ENCODE assay signal across 8 mouse cellular contexts in genomic region chr1:134518677-134519076, GRCm38 (mm10). TPM values are rescaled to one million over a fixed set of nuclear protein-coding genes. Genes with fewer than 3 reads are reported as not detected.
A peak's percentile ranks its signal among the peaks of the same experiment; 100 is the strongest.
DNase-seq lines count a peak whose midpoint lies in the region; ATAC-seq lines count a peak whose summit lies in the region.

No protein-coding gene starts in this region.

- intact Hi-C loops in gastrocnemius, postnatal 14 days (cut with DNase I; ENCODE audit: low total_unique reads) = no loop called here
- intact Hi-C loops in left cerebral cortex, postnatal 14 days (cut with DNase I) = loop anchor here (5.0 kb wide), 1 partner anchor 79 kb away; no protein-coding TSS in a partner anchor

- no peak overlapping the region for H3K4me2 ChIP-seq in midbrain, embryonic 11.5 days
- H3K4me2 ChIP-seq in midbrain, embryonic 15.5 days = no peak overlapping the region
- no peak overlapping the region for H3K4me2 ChIP-seq in intestine, embryonic 15.5 days (replicated peaks)
- no peak overlapping the region for H3K4me2 ChIP-seq in midbrain, embryonic 13.5 days (replicated peaks)

- no peaks in the 10 kb centered on the region for H3K36me3 ChIP-seq in midbrain, embryonic 11.5 days (ENCODE audit: control insufficient read depth, insufficient read depth, low read length)
- no peaks in the 10 kb centered on the region for H3K36me3 ChIP-seq in midbrain, embryonic 15.5 days (replicated peaks)
- no peaks in the 10 kb centered on the region for H3K36me3 ChIP-seq in intestine, embryonic 15.5 days
- no peaks in the 10 kb centered on the region for H3K36me3 ChIP-seq in midbrain, embryonic 13.5 days

- peak; percentile 85 for DNase-seq in midbrain, embryonic 11.5 days (ENCODE audit: low spot score, missing footprints)
- peak; percentile 84 for DNase-seq in gastrocnemius, postnatal 14 days
- DNase-seq in left cerebral cortex, postnatal 14 days (ENCODE audit: low spot score in 2 of 2) = peak; percentile 84 to 91
- DNase-seq in spleen, postnatal 36 days (ENCODE audit: low spot score in 2 of 2) = peak; percentile 70 to 77

- peak; percentile 48; the same call in 1 of the 2 replicates for ATAC-seq in midbrain, embryonic 11.5 days (ENCODE audit: low FRiP score)
- no peak for ATAC-seq in midbrain, embryonic 15.5 days (replicated peaks)
- ATAC-seq in common myeloid progenitor, adult 5-6 weeks (replicated peaks; ENCODE audit: low read depth, poor library complexity, severe bottlenecking) = peak; percentile 93
- ATAC-seq in intestine, embryonic 15.5 days = peak; percentile 76
- ATAC-seq in midbrain, embryonic 13.5 days = 0 out of 2 replicates have a peak, but pooled peaks have one; percentile 45

- WGBS in midbrain, embryonic 11.5 days = 18% methylated on average over 7 of the region's 7 CpGs
- whole genome bisulfite sequencing in midbrain, embryonic 15.5 days = 7% methylated on average over 7 of the region's 7 CpGs
- WGBS in intestine, embryonic 15.5 days = 8% methylated on average over 7 of the region's 7 CpGs
- WGBS in midbrain, embryonic 13.5 days = 17% methylated on average over 7 of the region's 7 CpGs

- H3K27me3 ChIP-seq in midbrain, embryonic 11.5 days (ENCODE audit: control insufficient read depth, insufficient read depth, low read length) = peaks cover 2% of the 10 kb centered on the region; the same call in 1 of the 2 replicates
- peaks cover 11% of the 10 kb centered on the region; the same call in 1 of the 2 replicates for H3K27me3 ChIP-seq in midbrain, embryonic 15.5 days (replicated peaks)
- no peaks in the 10 kb centered on the region for H3K27me3 ChIP-seq in intestine, embryonic 15.5 days (replicated peaks)
- peaks cover 15% of the 10 kb centered on the region for H3K27me3 ChIP-seq in midbrain, embryonic 13.5 days

- no peak overlapping the region for H3K4me3 ChIP-seq in midbrain, embryonic 11.5 days (ENCODE audit: low read depth, low read length)
- H3K4me3 ChIP-seq in midbrain, embryonic 15.5 days = no peak overlapping the region
- H3K4me3 ChIP-seq in intestine, embryonic 15.5 days (replicated peaks) = no peak overlapping the region
- H3K4me3 ChIP-seq in midbrain, embryonic 13.5 days (replicated peaks) = no peak overlapping the region

- H3K27ac ChIP-seq in midbrain, embryonic 11.5 days (ENCODE audit: low read depth, low read length) = no peak overlapping the region
- H3K27ac ChIP-seq in midbrain, embryonic 15.5 days = no peak overlapping the region
- no peak overlapping the region for H3K27ac ChIP-seq in intestine, embryonic 15.5 days
- no peak overlapping the region for H3K27ac ChIP-seq in midbrain, embryonic 13.5 days

- no peak overlapping the region for H3K9ac ChIP-seq in midbrain, embryonic 11.5 days (ENCODE audit: low read length)
- no peak overlapping the region for H3K9ac ChIP-seq in midbrain, embryonic 15.5 days
- H3K9ac ChIP-seq in intestine, embryonic 15.5 days = no peak overlapping the region
- no peak overlapping the region for H3K9ac ChIP-seq in midbrain, embryonic 13.5 days (replicated peaks)

- H3K9me3 ChIP-seq in midbrain, embryonic 11.5 days (ENCODE audit: control insufficient read depth, low read length) = no peaks in the 10 kb centered on the region
- no peaks in the 10 kb centered on the region for H3K9me3 ChIP-seq in midbrain, embryonic 15.5 days
- no peaks in the 10 kb centered on the region for H3K9me3 ChIP-seq in intestine, embryonic 15.5 days
- no peaks in the 10 kb centered on the region for H3K9me3 ChIP-seq in midbrain, embryonic 13.5 days

- H3K4me1 ChIP-seq in midbrain, embryonic 11.5 days (ENCODE audit: control insufficient read depth, insufficient read depth, low read length) = peaks cover 6% of the 10 kb centered on the region
- H3K4me1 ChIP-seq in midbrain, embryonic 15.5 days = peaks cover 5% of the 10 kb centered on the region; the same call in 1 of the 2 replicates
- H3K4me1 ChIP-seq in intestine, embryonic 15.5 days (replicated peaks) = 0 out of 2 replicates have a peak, but pooled peaks cover 6% of the 10 kb centered on the region
- H3K4me1 ChIP-seq in midbrain, embryonic 13.5 days (replicated peaks) = peaks cover 11% of the 10 kb centered on the region

RNA-seq across cellular contexts. Expression of gene Rabif, which starts 24.2 kb away (rescaled TPM):
- 47.4 and 48.1 TPM in 2 replicates for polyA plus RNA-seq in midbrain, embryonic 11.5 days (2014; fragmentation: Nextera tagmentation; extraction: Ambion mirVana)
- polyA plus RNA-seq in midbrain, embryonic 15.5 days (2015; fragmentation: Nextera tagmentation; extraction: Ambion mirVana) = 69.5 and 70.7 TPM in 2 replicates
- 15.2 and 18.3 TPM in 2 replicates for total RNA-seq in common myeloid progenitor, adult 5-6 weeks (2017)
- total RNA-seq in gastrocnemius, postnatal 14 days (2021) = 1 to 10 TPM; 5.7 to 6.7 TPM
- polyA plus RNA-seq in intestine, embryonic 15.5 days (2015; fragmentation: Nextera tagmentation; extraction: Ambion mirVana) = 37.3 and 38.7 TPM in 2 replicates
- total RNA-seq in left cerebral cortex, postnatal 14 days (2021) = 10 to 100 TPM; 30.1 to 32.3 TPM
- polyA plus RNA-seq in midbrain, embryonic 13.5 days (2015; fragmentation: Nextera tagmentation; extraction: Ambion mirVana) = 54.9 and 59.4 TPM in 2 replicates

RNA-seq across cellular contexts. Expression of gene Mgat4e, which starts 30.8 kb away (rescaled TPM):
- polyA plus RNA-seq in midbrain, embryonic 11.5 days (2014; fragmentation: Nextera tagmentation; extraction: Ambion mirVana) = not detected in 2 replicates
- polyA plus RNA-seq in midbrain, embryonic 15.5 days (2015; fragmentation: Nextera tagmentation; extraction: Ambion mirVana) = not detected in 2 replicates
- total RNA-seq in common myeloid progenitor, adult 5-6 weeks (2017) = not detected in 2 replicates
- total RNA-seq in gastrocnemius, postnatal 14 days (2021) = not detected
- not detected in 2 replicates for polyA plus RNA-seq in intestine, embryonic 15.5 days (2015; fragmentation: Nextera tagmentation; extraction: Ambion mirVana)
- total RNA-seq in left cerebral cortex, postnatal 14 days (2021) = not detected
- not detected in 2 replicates for polyA plus RNA-seq in midbrain, embryonic 13.5 days (2015; fragmentation: Nextera tagmentation; extraction: Ambion mirVana)

RNA-seq across cellular contexts. Expression of gene Kdm5b, which starts 41.3 kb away (rescaled TPM):
- polyA plus RNA-seq in midbrain, embryonic 11.5 days (2014; fragmentation: Nextera tagmentation; extraction: Ambion mirVana) = 74.0 and 85.3 TPM in 2 replicates
- polyA plus RNA-seq in midbrain, embryonic 15.5 days (2015; fragmentation: Nextera tagmentation; extraction: Ambion mirVana) = 83.9 and 87.1 TPM in 2 replicates
- total RNA-seq in common myeloid progenitor, adult 5-6 weeks (2017) = 32.7 and 35.6 TPM in 2 replicates
- total RNA-seq in gastrocnemius, postnatal 14 days (2021) = 10 to 100 TPM; 16.6 to 17.0 TPM
- 35.0 and 38.7 TPM in 2 replicates for polyA plus RNA-seq in intestine, embryonic 15.5 days (2015; fragmentation: Nextera tagmentation; extraction: Ambion mirVana)
- 10 to 100 TPM; 59.0 to 63.2 TPM for total RNA-seq in left cerebral cortex, postnatal 14 days (2021)
- polyA plus RNA-seq in midbrain, embryonic 13.5 days (2015; fragmentation: Nextera tagmentation; extraction: Ambion mirVana) = 110 and 111 TPM in 2 replicates
